Mouse (Mus musculus) monocyte, adult 5-6 weeks (primary cell): ENCODE results near the gene Ubr4. TPM values are rescaled to one million over a fixed set of nuclear protein-coding genes. Genes with fewer than 3 reads are reported as not detected.

ENCODE experiments used
- ATAC-seq: fragments of 153-309, 156-312 bp; replicated peaks from 2 replicates; pipeline ENCODE4 v1.8.0; 2017; ENCODE audit warnings: mild to moderate bottlenecking; ENCODE audit not compliant: low TSS enrichment, insufficient number of reproducible peaks, severe bottlenecking, poor library complexity, low FRiP score
- total RNA-seq: library from RNA; stranded (forward); fragments of 200-1000, 200-491, 200-594 nt; gene quantifications from 3 replicates; pipeline ENCODE4 v1.2.3, GENCODE M21; 2017

Ubr4 gene
- total RNA-seq, 1 experiment from 2014 or later: 47.9 TPM

- no peak for ATAC-seq
Observed at GRCm38 (mm10) chr4:139466541-139466940, 114.1 kb downstream of the Ubr4 start.

GRCm38 (mm10) chr4:139470198-139470597, 117.8 kb downstream of the Ubr4 start:
- ATAC-seq: peak; percentile 79

GRCm38 (mm10) chr4:139476663-139477625, 124.5 kb downstream of the Ubr4 start:
- ATAC-seq: no peak

GRCm38 (mm10) chr4:139477983-139478382, 125.6 kb downstream of the Ubr4 start:
- ATAC-seq: no peak

GRCm38 (mm10) chr4:139479176-139479575, 126.8 kb downstream of the Ubr4 start:
- ATAC-seq: no peak

- no peak for ATAC-seq
Observed at GRCm38 (mm10) chr4:139481400-139481799, 129.0 kb downstream of the Ubr4 start.

- no peak for ATAC-seq
Observed at GRCm38 (mm10) chr4:139483461-139484105, 131.2 kb downstream of the Ubr4 start.

GRCm38 (mm10) chr4:139484496-139484895, 132.1 kb downstream of the Ubr4 start:
- ATAC-seq: no peak

- ATAC-seq: no peak
Observed at GRCm38 (mm10) chr4:139487085-139487484, 134.7 kb downstream of the Ubr4 start.

GRCm38 (mm10) chr4:139488325-139488724, 135.9 kb downstream of the Ubr4 start:
- no peak for ATAC-seq

- ATAC-seq: no peak
Observed at GRCm38 (mm10) chr4:139489946-139490345, 137.5 kb downstream of the Ubr4 start.

GRCm38 (mm10) chr4:139490413-139491055, 138.1 kb downstream of the Ubr4 start:
- ATAC-seq: 0 out of 2 replicates have a peak, but pooled peaks have one; percentile 8

GRCm38 (mm10) chr4:139491541-139492170, 139.2 kb downstream of the Ubr4 start:
- ATAC-seq: no peak

- no peak for ATAC-seq
Observed at GRCm38 (mm10) chr4:139492258-139492833, 139.9 kb downstream of the Ubr4 start.

GRCm38 (mm10) chr4:139493227-139494025, 141.0 kb downstream of the Ubr4 start:
- ATAC-seq: peak; percentile 90

GRCm38 (mm10) chr4:139500814-139501213, 148.4 kb downstream of the Ubr4 start:
- ATAC-seq: no peak

GRCm38 (mm10) chr4:139501702-139502101, 149.3 kb downstream of the Ubr4 start:
- ATAC-seq: no peak

GRCm38 (mm10) chr4:139503919-139504318, 151.5 kb downstream of the Ubr4 start:
- ATAC-seq: peak; percentile 70
